8 mouse cellular contexts compared by ENCODE assay signal in genomic region chr3:152211731-152212279, GRCm38 (mm10). TPM values are rescaled to one million over a fixed set of nuclear protein-coding genes. Genes with fewer than 3 reads are reported as not detected.
DNase-seq lines count a peak whose midpoint lies in the region; ATAC-seq and TF ChIP-seq lines count a peak whose summit lies in the region.

No protein-coding gene starts in this region.

- 4% methylated on average over 7 of the region's 7 CpGs for WGBS in kidney, adult 2 months
- 3% methylated on average over 7 of the region's 7 CpGs for WGBS in heart, embryonic 14.5 days
- under 1% methylated on average over 7 of the region's 7 CpGs for WGBS in liver, embryonic 15.5 days (ENCODE audit: insufficient replicate concordance)

- TF ChIP-seq POLR2A in kidney, adult 2 months (IDR thresholded peaks at IDR 0.05; ENCODE audit: low read depth, low read length): no peak
- peak in 1 of 2 experiments; percentile 40; a peak in 2 of 4 replicates for TF ChIP-seq POLR2A in MEL (IDR thresholded peaks at IDR 0.05; ENCODE audit: control insufficient read depth in 1 of 2, insufficient read depth in 1 of 2, low read depth in 1 of 2, low read length in 2 of 2, poor library complexity in 1 of 2)

- no peak for TF ChIP-seq RAD21 in MEL (IDR thresholded peaks at IDR 0.05; ENCODE audit: low read depth, low read length)

- peaks cover 3% of the 10 kb centered on the region; the same call in 1 of the 2 replicates for H3K36me3 ChIP-seq in kidney, adult 2 months (ENCODE audit: control insufficient read depth, insufficient read depth, low read length)
- peaks cover 36 to 44% of the 10 kb centered on the region in 2 experiments for H3K36me3 ChIP-seq in MEL (ENCODE audit: control insufficient read depth in 1 of 2, insufficient read depth in 2 of 2, low read length in 2 of 2)
- H3K36me3 ChIP-seq in heart, embryonic 14.5 days (ENCODE audit: control insufficient read depth, insufficient read depth, low read length): peaks cover 31% of the 10 kb centered on the region
- peaks cover 37% of the 10 kb centered on the region for H3K36me3 ChIP-seq in liver, embryonic 15.5 days (replicated peaks)

- no peak for TF ChIP-seq CTCF in kidney, adult 2 months (conservative IDR thresholded peaks at IDR 0.05; ENCODE audit: insufficient read depth, insufficient read length, low read depth, low read length)
- TF ChIP-seq CTCF in MEL (IDR thresholded peaks at IDR 0.05 in 2 of 3, conservative IDR thresholded peaks at IDR 0.05 in 1 of 3; ENCODE audit: control insufficient read depth in 1 of 3, insufficient read depth in 1 of 3, low read depth in 2 of 3, low read length in 3 of 3, poor library complexity in 1 of 3, severe bottlenecking in 1 of 3): no peak

- no peaks in the 10 kb centered on the region for H3K9me3 ChIP-seq in MEL (replicated peaks; ENCODE audit: insufficient read depth, low read length)
- no peaks in the 10 kb centered on the region for H3K9me3 ChIP-seq in heart, embryonic 14.5 days (ENCODE audit: control insufficient read depth, low read length)
- no peaks in the 10 kb centered on the region for H3K9me3 ChIP-seq in liver, embryonic 15.5 days (replicated peaks)

- peak; percentile 18 for DNase-seq in kidney, adult 2 months
- DNase-seq in kidney, postnatal 14 days: no peak
- peak; percentile 59 for DNase-seq in MEL (ENCODE audit: low read depth, low spot score)
- peak; percentile 76 for DNase-seq in thymus, postnatal 0 days (ENCODE audit: low spot score)
- no peak for DNase-seq in ovary, postnatal 10 days (ENCODE audit: low spot score)
- DNase-seq in urinary bladder, postnatal 4 days (ENCODE audit: low spot score in 2 of 2): no peak

- peak overlapping the region; percentile 85 for H3K4me3 ChIP-seq in kidney, adult 2 months (ENCODE audit: insufficient read depth, low read depth, low read length)
- H3K4me3 ChIP-seq in MEL (ENCODE audit: control insufficient read depth in 1 of 2, insufficient read depth in 1 of 2, low read depth in 2 of 2, low read length in 2 of 2): peak overlapping the region; percentile 84 to 96
- H3K4me3 ChIP-seq in heart, embryonic 14.5 days (ENCODE audit: control insufficient read depth in 1 of 2, insufficient read depth in 1 of 2, low read depth in 1 of 2, low read length in 2 of 2): peak overlapping the region; percentile 98 to 99
- H3K4me3 ChIP-seq in liver, embryonic 15.5 days (replicated peaks): peak overlapping the region; percentile 97

- peak overlapping the region; percentile 1; the same call in 1 of the 2 replicates for H3K27ac ChIP-seq in kidney, adult 2 months (ENCODE audit: insufficient read depth, low read depth, low read length)
- H3K27ac ChIP-seq in MEL (ENCODE audit: control insufficient read depth, low read depth, low read length): no peak overlapping the region
- H3K27ac ChIP-seq in heart, embryonic 14.5 days (replicated peaks in 1 of 2; ENCODE audit: control insufficient read depth in 1 of 2, insufficient read depth in 1 of 2, low read depth in 2 of 2, low read length in 2 of 2): peak overlapping the region in 1 of 2 experiments; percentile 98; a peak in 1 of 4 replicates
- H3K27ac ChIP-seq in liver, embryonic 15.5 days (replicated peaks): peak overlapping the region; percentile 97

- peaks cover 64% of the 10 kb centered on the region for H3K79me2 ChIP-seq in MEL (ENCODE audit: control insufficient read depth, insufficient read depth, low read length, poor library complexity)

- peak overlapping the region; percentile 75 for H3K4me2 ChIP-seq in heart, embryonic 14.5 days (ENCODE audit: low read length)
- H3K4me2 ChIP-seq in liver, embryonic 15.5 days: peak overlapping the region; percentile 81

- ATAC-seq in heart, embryonic 14.5 days (ENCODE audit: insufficient number of reproducible peaks, insufficient read depth, low FRiP score, low read depth): no peak
- ATAC-seq in liver, embryonic 15.5 days (ENCODE audit: insufficient read depth): no peak

- H3K9ac ChIP-seq in MEL (ENCODE audit: control insufficient read depth, low read depth, low read length, poor library complexity, severe bottlenecking): peak overlapping the region; percentile 94
- peak overlapping the region; percentile 100 for H3K9ac ChIP-seq in heart, embryonic 14.5 days (ENCODE audit: low read length)
- H3K9ac ChIP-seq in liver, embryonic 15.5 days: peak overlapping the region; percentile 98

- TF ChIP-seq EP300 in MEL (IDR thresholded peaks at IDR 0.05; ENCODE audit: low read depth in 1 of 2, low read length in 2 of 2): no peak

- H3K27me3 ChIP-seq in kidney, adult 2 months (replicated peaks; ENCODE audit: control insufficient read depth, insufficient read depth, low read length): no peaks in the 10 kb centered on the region
- no peaks in the 10 kb centered on the region for H3K27me3 ChIP-seq in MEL (ENCODE audit: control insufficient read depth in 1 of 2, insufficient read depth in 2 of 2, low read length in 2 of 2)
- no peaks in the 10 kb centered on the region for H3K27me3 ChIP-seq in heart, embryonic 14.5 days (ENCODE audit: control insufficient read depth, insufficient read depth, low read length)
- no peaks in the 10 kb centered on the region for H3K27me3 ChIP-seq in liver, embryonic 15.5 days

- peaks cover 20% of the 10 kb centered on the region for H3K4me1 ChIP-seq in kidney, adult 2 months (ENCODE audit: control insufficient read depth, insufficient read depth, low read length)
- peaks cover 7 to 16% of the 10 kb centered on the region in 2 experiments for H3K4me1 ChIP-seq in MEL (ENCODE audit: control insufficient read depth in 1 of 2, insufficient read depth in 2 of 2, low read length in 2 of 2)
- peaks cover 6 to 26% of the 10 kb centered on the region in 2 experiments for H3K4me1 ChIP-seq in heart, embryonic 14.5 days (ENCODE audit: control insufficient read depth in 2 of 2, insufficient read depth in 2 of 2, low read length in 2 of 2)
- peaks cover 38% of the 10 kb centered on the region for H3K4me1 ChIP-seq in liver, embryonic 15.5 days (replicated peaks)

TF ChIP-seq in MEL, 35 proteins besides CTCF, POLR2A, EP300 and RAD21 (continues in another document):
- TF ChIP-seq CHD2 (IDR thresholded peaks at IDR 0.05; ENCODE audit: low read length) (no peak), HCFC1 (IDR thresholded peaks at IDR 0.05; ENCODE audit: low read depth, low read length) (no peak), ETS1 (IDR thresholded peaks at IDR 0.05; ENCODE audit: low read depth, low read length) (peak; percentile 32; the same call in 1 of the 2 replicates), ZKSCAN1 (IDR thresholded peaks at IDR 0.05; ENCODE audit: low read depth, low read length) (peak; percentile 18; the same call in 1 of the 2 replicates), ZC3H11A (IDR thresholded peaks at IDR 0.05; ENCODE audit: low read depth, low read length) (no peak), SMC3 (IDR thresholded peaks at IDR 0.05; ENCODE audit: low read depth, low read length) (no peak), MXI1 (IDR thresholded peaks at IDR 0.05; ENCODE audit: low read depth, low read length) (peak; percentile 66), NELFE (IDR thresholded peaks at IDR 0.05; ENCODE audit: low read depth, low read length) (0 out of 2 replicates have a peak, but pooled peaks have one; percentile 24), SIN3A (IDR thresholded peaks at IDR 0.05; ENCODE audit: low read length) (peak; percentile 66), CHD1 (IDR thresholded peaks at IDR 0.05; ENCODE audit: low read depth, low read length) (0 out of 2 replicates have a peak, but pooled peaks have one; percentile 20), RCOR1 (IDR thresholded peaks at IDR 0.05; ENCODE audit: low read depth, low read length) (peak; percentile 65), MYC (IDR thresholded peaks at IDR 0.05; ENCODE audit: low read depth, low read length) (0 out of 2 replicates have a peak, but pooled peaks have one; percentile 46)

RNA-seq across cellular contexts. Expression of gene Fubp1, which starts 1.6 kb away (rescaled TPM):
- 40.8 and 49.0 TPM in 2 replicates for polyA plus RNA-seq in kidney, adult 2 months (2012; rRNA removed)
- 202 and 251 TPM in 2 replicates for total RNA-seq in MEL (2012; rRNA removed)
- 100 to 1,000 TPM in 1 of 2 experiments, not detected in 1; 196 TPM for polyA plus RNA-seq in MEL (2012; ENCODE audit: insufficient read depth in 1 of 2, insufficient read length in 2 of 2, low read depth in 1 of 2, low replicate concordance in 2 of 2, missing spikeins in 1 of 2)
- polyA plus RNA-seq in heart, embryonic 14.5 days (2014; fragmentation: Nextera tagmentation; extraction: Ambion mirVana): 113 and 117 TPM in 2 replicates
- polyA plus RNA-seq in liver, embryonic 15.5 days (2015; fragmentation: Nextera tagmentation; extraction: Ambion mirVana): 55.1 and 57.1 TPM in 2 replicates
- polyA plus RNA-seq in thymus, postnatal 0 days (2015; fragmentation: Nextera tagmentation; extraction: Ambion mirVana): 234 and 249 TPM in 2 replicates

RNA-seq across cellular contexts. Expression of gene Dnajb4, which starts 1.7 kb away (rescaled TPM):
- polyA plus RNA-seq in kidney, adult 2 months (2012; rRNA removed): 5.5 and 9.8 TPM in 2 replicates
- total RNA-seq in MEL (2012; rRNA removed): 13.3 and 14.6 TPM in 2 replicates
- polyA plus RNA-seq in MEL (2012; ENCODE audit: insufficient read depth in 1 of 2, insufficient read length in 2 of 2, low read depth in 1 of 2, low replicate concordance in 2 of 2, missing spikeins in 1 of 2): 10 to 100 TPM in 1 of 2 experiments, not detected in 1; 10.7 TPM
- polyA plus RNA-seq in heart, embryonic 14.5 days (2014; fragmentation: Nextera tagmentation; extraction: Ambion mirVana): 46.2 and 47.9 TPM in 2 replicates
- 35.3 and 36.8 TPM in 2 replicates for polyA plus RNA-seq in liver, embryonic 15.5 days (2015; fragmentation: Nextera tagmentation; extraction: Ambion mirVana)
- polyA plus RNA-seq in thymus, postnatal 0 days (2015; fragmentation: Nextera tagmentation; extraction: Ambion mirVana): 35.3 and 37.0 TPM in 2 replicates

RNA-seq across cellular contexts. Expression of gene Gipc2, which starts 45.8 kb away (rescaled TPM):
- 109 and 146 TPM in 2 replicates for polyA plus RNA-seq in kidney, adult 2 months (2012; rRNA removed)
- 0.27 and 0.62 TPM in 2 replicates for total RNA-seq in MEL (2012; rRNA removed)
- under 1 TPM in 1 of 2 experiments, not detected in 1; 0.78 TPM for polyA plus RNA-seq in MEL (2012; ENCODE audit: insufficient read depth in 1 of 2, insufficient read length in 2 of 2, low read depth in 1 of 2, low replicate concordance in 2 of 2, missing spikeins in 1 of 2)
- polyA plus RNA-seq in heart, embryonic 14.5 days (2014; fragmentation: Nextera tagmentation; extraction: Ambion mirVana): 2.9 and 4.1 TPM in 2 replicates
- 19.3 and 20.0 TPM in 2 replicates for polyA plus RNA-seq in liver, embryonic 15.5 days (2015; fragmentation: Nextera tagmentation; extraction: Ambion mirVana)
- 1.1 and 1.4 TPM in 2 replicates for polyA plus RNA-seq in thymus, postnatal 0 days (2015; fragmentation: Nextera tagmentation; extraction: Ambion mirVana)

RNA-seq across cellular contexts. Expression of gene Nexn, which starts 54.3 kb away (rescaled TPM):
- polyA plus RNA-seq in kidney, adult 2 months (2012; rRNA removed): 0.11 and 0.38 TPM in 2 replicates
- total RNA-seq in MEL (2012; rRNA removed): 0.19 TPM in 1 of 2 replicates, not detected in the other
- polyA plus RNA-seq in MEL (2012; ENCODE audit: insufficient read depth in 1 of 2, insufficient read length in 2 of 2, low read depth in 1 of 2, low replicate concordance in 2 of 2, missing spikeins in 1 of 2): under 1 TPM in 1 of 2 experiments, not detected in 1; 0.96 TPM
- polyA plus RNA-seq in heart, embryonic 14.5 days (2014; fragmentation: Nextera tagmentation; extraction: Ambion mirVana): 238 and 249 TPM in 2 replicates
- polyA plus RNA-seq in liver, embryonic 15.5 days (2015; fragmentation: Nextera tagmentation; extraction: Ambion mirVana): 1.5 and 1.7 TPM in 2 replicates
- polyA plus RNA-seq in thymus, postnatal 0 days (2015; fragmentation: Nextera tagmentation; extraction: Ambion mirVana): 0.59 and 1.2 TPM in 2 replicates

Comparison
In these comparisons a context has a peak if more than half of its experiments do, and no peak if none do; other contexts are left out.
1. DNase-seq: peak in kidney, adult 2 months (single experiment), MEL (single experiment) and thymus, postnatal 0 days (single experiment); none in kidney, postnatal 14 days (single experiment), ovary, postnatal 10 days (single experiment) and urinary bladder, postnatal 4 days (0 of 2).
2. Peak in every context shown above with its lines, with median percentiles within 50 percentile points of each other: H3K4me3 ChIP-seq and H3K9ac ChIP-seq.